Mouse (Mus musculus) layer of hippocampus, postnatal 10 days (tissue): ENCODE measurements around the gene Dab1. TPM values are rescaled to one million over a fixed set of nuclear protein-coding genes. Genes with fewer than 3 reads are reported as not detected.

ENCODE experiments used
- DNase-seq, 2 experiments: peaks; one replicate each; pipeline ENCODE4 v3.0.0; 2021; ENCODE audit warnings: low spot score in 2 of 2
- total RNA-seq, 2 experiments: library from RNA; stranded (reverse); gene quantifications; 2 replicates each; pipeline ENCODE4 v1.2.3; 2021

Dab1 gene
- total RNA-seq, 2 experiments from 2014 or later, result 147 to 158 TPM

GRCm38 (mm10) chr4:104712338-104713083 lies 1093.4 kb downstream of the Dab1 start:
- DNase-seq, result no peak

GRCm38 (mm10) chr4:104714925-104715519 lies 1095.9 kb downstream of the Dab1 start:
- no peak for DNase-seq

GRCm38 (mm10) chr4:104715857-104716256 lies 1096.7 kb downstream of the Dab1 start:
- no peak for DNase-seq

GRCm38 (mm10) chr4:104716506-104716905 lies 1097.3 kb downstream of the Dab1 start:
- no peak for DNase-seq

- DNase-seq, result peak in 1 of 2 experiments; percentile 51
Measured at GRCm38 (mm10) chr4:104718973-104719795, 1100.0 kb downstream of the Dab1 start.

- DNase-seq, result no peak
Measured at GRCm38 (mm10) chr4:104723527-104724045, 1104.4 kb downstream of the Dab1 start.

- no peak for DNase-seq
Measured at GRCm38 (mm10) chr4:104724258-104724657, 1105.1 kb downstream of the Dab1 start.

GRCm38 (mm10) chr4:104725673-104726072 lies 1106.5 kb downstream of the Dab1 start:
- peak; percentile 56 to 65 for DNase-seq

GRCm38 (mm10) chr4:104729185-104729584 lies 1110.0 kb downstream of the Dab1 start:
- no peak for DNase-seq

GRCm38 (mm10) chr4:104746500-104746899 lies 1127.3 kb downstream of the Dab1 start:
- peak in 1 of 2 experiments; percentile 52 for DNase-seq

- DNase-seq, result no peak
Measured at GRCm38 (mm10) chr4:104754090-104754489, 1134.9 kb downstream of the Dab1 start.

GRCm38 (mm10) chr4:104760878-104761624 lies 1141.9 kb downstream of the Dab1 start:
- DNase-seq, result peak in 1 of 2 experiments; percentile 10

- no peak for DNase-seq
Measured at GRCm38 (mm10) chr4:104766065-104766464, 1146.9 kb downstream of the Dab1 start, which contains the start of gene C8b. TSS of gene C8b (plus strand) at chr4:104766317.

- no peak for DNase-seq
Measured at GRCm38 (mm10) chr4:104768190-104768589, 1149.0 kb downstream of the Dab1 start.

- DNase-seq, result no peak
Measured at GRCm38 (mm10) chr4:104769602-104770001, 1150.4 kb downstream of the Dab1 start.

GRCm38 (mm10) chr4:104770331-104770730 lies 1151.2 kb downstream of the Dab1 start:
- DNase-seq, result no peak

GRCm38 (mm10) chr4:104775601-104776000 lies 1156.4 kb downstream of the Dab1 start:
- DNase-seq, result no peak

GRCm38 (mm10) chr4:104779460-104779859 lies 1160.3 kb downstream of the Dab1 start:
- DNase-seq, result no peak

GRCm38 (mm10) chr4:104781441-104781840 lies 1162.3 kb downstream of the Dab1 start:
- DNase-seq, result no peak

- no peak for DNase-seq
Measured at GRCm38 (mm10) chr4:104782346-104782745, 1163.2 kb downstream of the Dab1 start.

- DNase-seq, result no peak
Measured at GRCm38 (mm10) chr4:104792111-104792510, 1173.0 kb downstream of the Dab1 start.
